Mouse (Mus musculus): ENCODE results near the gene Scgb2b19.
"Not testable (repeated sequence)": the region's sequence is repeated elsewhere in the genome, so short reads cannot be mapped to it uniquely, and the experiment has no call there.

DNA sequence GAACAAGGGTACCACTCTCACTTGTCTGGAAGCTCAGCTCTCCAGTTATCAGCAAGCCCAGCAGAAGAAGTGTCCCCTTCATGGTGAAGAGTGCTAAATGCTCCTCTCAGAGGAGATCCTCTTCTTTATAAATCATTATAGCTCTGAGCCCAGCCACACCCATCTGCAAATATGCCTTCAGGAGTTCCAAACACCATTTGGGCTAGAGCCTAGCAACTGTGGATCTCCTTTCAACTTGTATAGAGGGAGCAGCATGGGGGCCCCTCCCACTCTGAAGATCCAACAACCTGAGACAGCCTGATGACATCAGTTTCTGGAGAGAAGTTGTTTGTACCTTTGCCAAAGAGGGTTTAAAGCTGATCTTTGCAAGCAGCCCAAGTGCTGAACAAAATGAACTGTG, at the start of gene Scgb2b19:
- not testable (repeated sequence) for TF ChIP-seq CTCF (IDR thresholded peaks at IDR 0.05; ENCODE audit: low read depth); EP300 (optimal IDR thresholded peaks at IDR 0.05)
